Mouse (Mus musculus) heart, adult 2 months (tissue): ENCODE measurements around the gene Gm21750.
"Not testable (repeated sequence)": the region's sequence is repeated elsewhere in the genome, so short reads cannot be mapped to it uniquely, and the experiment has no call there.

ENCODE experiments used
- CTCF ChIP-seq: fragments of 200-600 bp; IDR thresholded peaks from 2 replicates; pipeline ENCODE4 v1.8.1; 2022; ENCODE audit warnings: antibody characterized with exemption, mild to moderate bottlenecking, moderate library complexity
- EP300 ChIP-seq: fragments of 200-500 bp; IDR thresholded peaks from 2 replicates; pipeline ENCODE4 v1.6.1; 2011; ENCODE audit warnings: low read depth, low read length, control low read depth; ENCODE audit not compliant: insufficient read depth
- POLR2A ChIP-seq: fragments of 200-500 bp; IDR thresholded peaks from 2 replicates; pipeline ENCODE4 v1.6.1; 2011; ENCODE audit warnings: mild to moderate bottlenecking, low read depth, low read length, control low read depth; ENCODE audit not compliant: insufficient read depth

GRCm38 (mm10) chr14:73660925-73661324 lies at the start of gene Gm21750:
- TF ChIP-seq CTCF, POLR2A, EP300: not testable (repeated sequence)
